Mouse (Mus musculus) CH12.LX (cell line): ENCODE measurements around the gene Jmjd8.

Experiments used
- BHLHE40 ChIP-seq: IDR thresholded peaks from 2 replicates; pipeline ENCODE4 v1.6.1; 2011; ENCODE audit warnings: mild to moderate bottlenecking, low read depth, low read length, improper control_type of control experiment
- CHD1 ChIP-seq: IDR thresholded peaks from 2 replicates; pipeline ENCODE4 v1.6.1; 2012; ENCODE audit warnings: low read depth, low read length, improper control_type of control experiment, inconsistent platforms
- CHD2 ChIP-seq: IDR thresholded peaks from 2 replicates; pipeline ENCODE4 v1.6.1; 2011; ENCODE audit warnings: low read length, improper control_type of control experiment
- CTCF ChIP-seq, 2 experiments: IDR thresholded peaks in 1 of 2; conservative IDR thresholded peaks in 1 of 2; 2 replicates each; pipeline ENCODE4 v1.5.1; 2011 to 2012; ENCODE audit warnings: low read depth in 2 of 2, low read length in 2 of 2, improper control_type of control experiment in 1 of 2, inconsistent platforms in 1 of 2, mild to moderate bottlenecking in 1 of 2, moderate library complexity in 1 of 2
- MAX ChIP-seq: IDR thresholded peaks from 2 replicates; pipeline ENCODE4 v1.6.1; 2011; ENCODE audit warnings: low read length, improper control_type of control experiment
- MYC ChIP-seq: IDR thresholded peaks from 2 replicates; pipeline ENCODE4 v1.6.1; 2011; ENCODE audit warnings: low read depth, mild to moderate bottlenecking, improper control_type of control experiment, low read length
- POLR2A ChIP-seq: IDR thresholded peaks from 2 replicates; pipeline ENCODE4 v1.6.1; 2011; ENCODE audit warnings: low read depth, mild to moderate bottlenecking, improper control_type of control experiment, low read length
- TCF12 ChIP-seq: IDR thresholded peaks from 2 replicates; pipeline ENCODE4 v1.6.1; 2014; ENCODE audit warnings: low read depth, mild to moderate bottlenecking, inconsistent platforms, low read length, improper control_type of control experiment
- ZC3H11A ChIP-seq: IDR thresholded peaks from 2 replicates; pipeline ENCODE4 v1.6.1; 2012; ENCODE audit warnings: low read depth, mild to moderate bottlenecking, inconsistent platforms, low read length, improper control_type of control experiment
- ZNF384 ChIP-seq: IDR thresholded peaks from 2 replicates; pipeline ENCODE4 v1.6.1; 2012; ENCODE audit warnings: low read depth, low read length, improper control_type of control experiment, inconsistent platforms

DNA sequence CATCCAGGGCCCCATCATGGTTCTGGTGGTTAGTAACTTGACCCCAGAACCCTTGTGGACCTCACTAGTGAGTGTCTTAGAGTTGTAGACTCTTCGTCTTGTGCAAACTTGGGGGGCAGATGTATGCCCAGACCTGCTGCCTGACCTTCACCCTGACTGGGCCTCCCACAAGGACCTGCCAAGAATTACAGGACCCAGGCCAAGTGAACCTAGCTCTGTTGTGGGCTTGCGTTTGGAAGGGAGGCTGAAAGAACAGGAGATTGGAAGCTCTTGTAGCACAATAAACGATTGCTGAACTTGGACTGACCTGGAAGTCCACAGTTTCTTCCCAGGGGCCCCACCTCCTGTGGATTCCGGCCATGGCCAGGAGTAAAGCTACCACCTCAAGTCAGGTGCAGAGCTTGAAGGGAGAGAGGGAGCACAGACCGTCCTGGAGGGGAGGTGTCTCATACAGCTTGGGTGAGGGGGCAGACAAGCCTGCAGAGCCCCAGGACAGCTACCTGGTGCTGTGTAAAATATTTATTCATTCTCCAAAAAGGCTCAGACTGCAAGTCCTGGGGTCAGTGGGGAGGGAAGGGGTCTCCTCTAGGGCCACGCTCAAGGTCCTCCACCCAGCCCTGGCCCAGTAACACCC, 5.4 kb downstream of the Jmjd8 start:
- TF ChIP-seq CTCF (conservative IDR thresholded peaks at IDR 0.05 in 1 of 2, IDR thresholded peaks at IDR 0.05 in 1 of 2; ENCODE audit: low read depth in 2 of 2, low read length in 2 of 2) (no peak), POLR2A (no peak), BHLHE40 (no peak), CHD1 (no peak), TCF12 (no peak), CHD2 (no peak), ZNF384 (no peak), ZC3H11A (no peak), MAX (no peak), MYC (no peak)
